Mouse (Mus musculus): ENCODE data around the gene Pex11a.

Pex11a gene

GRCm38 (mm10) chr7:79736511-79736910 lies 6.4 kb downstream of the Pex11a start:
- DNase-seq = no peak

GRCm38 (mm10) chr7:79734563-79734962 lies 8.4 kb downstream of the Pex11a start:
- peak; percentile 52 for DNase-seq

- peak; percentile 53 for DNase-seq
These were observed 10.3 kb downstream of the Pex11a start, which contains the start of gene Plin1 for GRCm38 (mm10) chr7:79732622-79733021. Gene Plin1, minus strand, starts transcription at chr7:79732903.

GRCm38 (mm10) chr7:79731438-79731837 lies 11.5 kb downstream of the Pex11a start:
- DNase-seq = no peak

- DNase-seq = peak; percentile 29
These were observed 13.1 kb downstream of the Pex11a start for GRCm38 (mm10) chr7:79729743-79730370.

- DNase-seq = peak; percentile 83
These were observed 13.8 kb downstream of the Pex11a start for GRCm38 (mm10) chr7:79729169-79729568.

- peak; percentile 76 for DNase-seq
These were observed 14.7 kb downstream of the Pex11a start for GRCm38 (mm10) chr7:79728219-79728618.

- peak; percentile 77 for DNase-seq
These were observed 15.8 kb downstream of the Pex11a start for GRCm38 (mm10) chr7:79727091-79727490.

GRCm38 (mm10) chr7:79721386-79721977 lies 21.4 kb downstream of the Pex11a start:
- peak; percentile 77 for DNase-seq

GRCm38 (mm10) chr7:79715187-79715981 lies 27.5 kb downstream of the Pex11a start, which contains the start of gene Kif7:
Gene Kif7, minus strand, starts transcription at chr7:79715720.
- peak; percentile 93 for DNase-seq

GRCm38 (mm10) chr7:79710831-79711230 lies 32.1 kb downstream of the Pex11a start:
- no peak for DNase-seq

GRCm38 (mm10) chr7:79710130-79710607 lies 32.8 kb downstream of the Pex11a start:
- peak; percentile 28 for DNase-seq

GRCm38 (mm10) chr7:79705210-79705609 lies 37.7 kb downstream of the Pex11a start:
- no peak for DNase-seq

GRCm38 (mm10) chr7:79702755-79703154 lies 40.2 kb downstream of the Pex11a start:
- no peak for DNase-seq

GRCm38 (mm10) chr7:79696495-79696894 lies 46.4 kb downstream of the Pex11a start:
- no peak for DNase-seq

Data from lung, postnatal 10 days (tissue).